Mouse (Mus musculus) limb, embryonic 14.5 days (tissue): ENCODE results near the gene Ccl27a. TPM values are rescaled to one million over a fixed set of nuclear protein-coding genes. Genes with fewer than 3 reads are reported as not detected.

Source experiments
- ATAC-seq: fragments of 200-750 bp; cut with Nextera tagmentation; 2 replicates; pipeline ENCODE4 v1.8.0; 2017; ENCODE audit warnings: low read depth, moderate number of reproducible peaks, moderate TSS enrichment; ENCODE audit not compliant: low FRiP score
- DNase-seq: peaks from one replicate; pipeline ENCODE4 v3.0.0-alpha.2; 2015; ENCODE audit warnings: low spot score
- H3K27ac ChIP-seq: fragments of 300-500 bp; sonication (generic); replicated peaks from 2 replicates; pipeline ENCODE4 v1.5.1; 2014; ENCODE audit warnings: low read depth, mild to moderate bottlenecking, low read length, moderate library complexity, mixed read lengths
- H3K27me3 ChIP-seq: fragments of 300-500 bp; sonication (generic); 2 replicates; pipeline ENCODE4 v1.6.1; 2014; ENCODE audit warnings: low read length, mixed read lengths; ENCODE audit not compliant: control insufficient read depth, insufficient read depth
- H3K36me3 ChIP-seq: fragments of 300-500 bp; sonication (generic); 2 replicates; pipeline ENCODE4 v1.6.1; 2014; ENCODE audit warnings: mild to moderate bottlenecking, low read length, moderate library complexity, mixed read lengths; ENCODE audit not compliant: control insufficient read depth, insufficient read depth
- H3K4me1 ChIP-seq: fragments of 300-500 bp; sonication (generic); 2 replicates; pipeline ENCODE4 v1.6.1; 2014; ENCODE audit warnings: antibody characterized with exemption, low read length, mixed read lengths; ENCODE audit not compliant: control insufficient read depth, insufficient read depth
- H3K4me2 ChIP-seq: fragments of 300-500 bp; sonication (generic); replicated peaks from 2 replicates; pipeline ENCODE4 v1.6.1; 2014; ENCODE audit warnings: low read depth, mild to moderate bottlenecking, low read length, moderate library complexity; ENCODE audit not compliant: severe bottlenecking
- H3K4me3 ChIP-seq: fragments of 300-500 bp; sonication (generic); replicated peaks from 2 replicates; pipeline ENCODE4 v1.5.1; 2014; ENCODE audit warnings: low read length
- H3K9ac ChIP-seq: fragments of 300-500 bp; sonication (generic); 2 replicates; pipeline ENCODE4 v1.6.1; 2014; ENCODE audit warnings: mild to moderate bottlenecking, low read depth, low read length, moderate library complexity; ENCODE audit not compliant: severe bottlenecking
- H3K9me3 ChIP-seq: fragments of 300-500 bp; sonication (generic); 2 replicates; pipeline ENCODE4 v1.6.1; 2016; ENCODE audit warnings: low read length; ENCODE audit not compliant: control insufficient read depth
- POLR2A ChIP-seq: fragments of 200-500 bp; IDR thresholded peaks from 2 replicates; pipeline ENCODE4 v1.8.0; 2012; ENCODE audit warnings: inconsistent platforms, mild to moderate bottlenecking, moderate library complexity, borderline replicate concordance; ENCODE audit not compliant: insufficient read depth, insufficient read length; ENCODE audit errors: extremely low read depth
- WGBS: fragments of 180-500 bp; shearing (Covaris S2); extraction: QIAGEN DNeasy Blood & Tissue Kit; methylation state at CpG from one replicate; pipeline ENCODE4 v1.1.7; 2014; 5-methylcytosine and 5-hydroxymethylcytosine counted together
- polyA plus RNA-seq, 2 experiments: library from polyadenylated mRNA; depleted of rRNA in 1 of 2; stranded (reverse) in 1 of 2; unstranded in 1 of 2; fragments of >200 nt; fragmentation: Nextera tagmentation in 1 of 2; extraction: Ambion mirVana in 1 of 2; gene quantifications; 2 replicates each; pipeline versions ENCODE4 v1.2.1 to v1.2.3; 2012 to 2014

The Ccl27a gene
- polyA plus RNA-seq, 2 experiments, result 44.9 to 96.6 TPM

DNA sequence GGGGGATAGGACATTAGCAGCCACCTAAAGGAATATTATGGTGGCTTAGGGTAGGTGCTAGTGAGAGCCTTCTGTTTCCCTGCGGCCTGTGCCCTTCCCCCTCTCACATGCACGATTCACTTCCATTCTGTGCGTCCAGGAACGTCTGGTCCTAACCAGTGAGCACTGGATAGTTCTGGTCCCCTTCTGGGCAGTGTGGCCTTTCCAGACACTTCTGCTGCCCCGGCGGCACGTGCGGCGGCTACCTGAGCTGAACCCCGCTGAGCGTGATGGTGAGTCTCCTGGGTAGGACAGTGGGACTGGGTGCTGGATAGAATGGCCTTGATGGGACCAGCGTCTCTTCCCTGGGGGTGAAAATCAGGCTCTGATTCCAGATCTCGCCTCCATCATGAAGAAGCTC is 16.7 kb downstream of the Ccl27a start:
- no peak for TF ChIP-seq POLR2A
- DNase-seq (no peak), ATAC-seq (no peak)

DNA sequence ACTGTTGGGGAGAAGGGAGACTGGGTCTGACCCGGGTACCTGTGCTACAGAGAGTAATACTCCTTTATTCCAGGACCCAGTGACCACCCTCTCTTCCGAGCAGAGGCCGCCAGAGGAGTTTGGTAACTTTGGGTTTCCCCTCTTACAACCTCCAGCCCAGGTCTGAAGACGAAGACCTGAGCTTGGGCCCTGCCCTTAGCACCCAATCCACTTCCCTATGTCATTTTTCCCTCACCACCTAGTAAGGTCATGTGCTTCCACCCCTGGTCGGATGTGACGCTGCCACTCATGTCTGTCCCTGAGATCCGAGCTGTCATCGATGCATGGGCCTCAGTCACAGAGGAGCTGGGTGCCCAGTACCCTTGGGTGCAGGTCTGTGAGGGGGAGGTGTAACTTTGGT is 17.6 kb downstream of the Ccl27a start:
- peak overlapping the region; percentile 72 for H3K4me3 ChIP-seq
- peak overlapping the region; percentile 76; the same call in 1 of the 2 replicates for H3K27ac ChIP-seq
- H3K36me3 ChIP-seq, result peaks cover 16% of the 10 kb centered on the region; the same call in 1 of the 2 replicates
- peak overlapping the region; percentile 79 for H3K9ac ChIP-seq
- 79% methylated on average over 8 of the region's 8 CpGs for WGBS
- TF ChIP-seq POLR2A, result no peak
- no peaks in the 10 kb centered on the region for H3K9me3 ChIP-seq
- H3K27me3 ChIP-seq, result no peaks in the 10 kb centered on the region
- H3K4me1 ChIP-seq, result peaks cover 23% of the 10 kb centered on the region
- no peak for ATAC-seq
- DNase-seq, result no peak
- peak overlapping the region; percentile 81 for H3K4me2 ChIP-seq

More for the DNA sequence above, 16.7 kb downstream of the Ccl27a start:
- H3K27ac ChIP-seq, result no peak overlapping the region
- peaks cover 16% of the 10 kb centered on the region; the same call in 1 of the 2 replicates for H3K36me3 ChIP-seq
- no peak overlapping the region for H3K4me3 ChIP-seq
- H3K27me3 ChIP-seq, result no peaks in the 10 kb centered on the region
- H3K9ac ChIP-seq, result no peak overlapping the region
- H3K9me3 ChIP-seq, result no peaks in the 10 kb centered on the region
- 92% methylated on average over 13 of the region's 13 CpGs for WGBS
- H3K4me2 ChIP-seq, result no peak overlapping the region
- peaks cover 30% of the 10 kb centered on the region for H3K4me1 ChIP-seq

DNA sequence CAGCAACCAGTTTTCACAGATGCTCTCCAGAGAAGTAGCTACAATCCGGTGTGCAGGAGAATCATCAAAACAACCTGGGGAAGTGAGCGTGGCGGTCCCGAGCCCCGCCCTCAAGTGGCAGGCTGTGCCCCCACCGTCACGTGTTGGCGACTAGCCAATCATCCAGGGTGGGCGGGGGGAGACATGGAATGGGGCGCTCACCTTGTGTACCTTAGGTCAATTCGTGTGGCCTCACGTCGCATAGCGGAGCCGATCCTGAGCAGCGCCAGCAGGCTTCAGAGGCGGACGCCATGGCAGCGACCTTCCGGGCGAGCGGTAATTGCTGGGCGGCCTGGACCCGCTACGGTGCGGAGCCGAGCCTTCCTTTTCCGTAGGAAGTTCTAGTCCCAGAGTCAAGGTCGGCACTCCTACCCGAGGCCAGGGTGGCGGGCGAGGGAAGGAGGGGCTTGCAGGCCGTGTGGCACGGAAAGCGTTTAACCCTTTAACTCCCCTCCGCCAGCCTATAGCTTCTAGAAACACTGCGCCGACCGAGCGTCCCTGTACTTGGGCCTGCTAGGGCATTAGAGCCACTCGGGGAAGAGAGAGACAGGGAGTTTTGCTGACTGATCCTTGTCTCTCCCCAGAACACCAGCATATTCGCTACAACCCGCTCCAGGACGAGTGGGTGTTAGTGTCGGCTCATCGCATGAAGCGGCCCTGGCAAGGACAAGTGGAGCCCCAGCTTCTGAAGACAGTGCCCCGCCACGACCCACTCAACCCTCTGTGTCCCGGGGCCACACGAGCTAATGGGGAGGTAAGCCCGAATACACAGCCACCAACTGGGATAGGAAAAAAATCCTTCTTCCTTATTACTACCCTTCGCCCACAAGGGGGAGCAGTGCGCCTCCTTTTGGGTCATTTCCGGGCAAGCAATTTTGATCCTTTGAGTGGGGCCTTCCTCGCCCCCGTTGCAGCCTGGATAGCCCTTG is 18.4 kb downstream of the Ccl27a start, which contains the start of gene Sigmar1:
Gene Sigmar1, minus strand, starts transcription at position 820 of the 968 bp plus-strand sequence.
- peak within 1 kb of the TSS; percentile 76 for H3K27ac ChIP-seq
- 0 out of 2 replicates have a peak, but pooled peaks have one; percentile 9 for TF ChIP-seq POLR2A
- H3K9me3 ChIP-seq, result no peaks in the 10 kb centered on the region
- H3K9ac ChIP-seq, result peak within 1 kb of the TSS; percentile 79
- peaks cover 16% of the 10 kb centered on the region; the same call in 1 of the 2 replicates for H3K36me3 ChIP-seq
- DNase-seq (peak; percentile 86), ATAC-seq (peak; percentile 54)
- H3K4me2 ChIP-seq, result peak within 1 kb of the TSS; percentile 81
- H3K4me1 ChIP-seq, result peaks cover 17% of the 10 kb centered on the region
- WGBS, result 1% methylated on average over 57 of the region's 57 CpGs
- peak within 1 kb of the TSS; percentile 72 for H3K4me3 ChIP-seq
- no peaks in the 10 kb centered on the region for H3K27me3 ChIP-seq

DNA sequence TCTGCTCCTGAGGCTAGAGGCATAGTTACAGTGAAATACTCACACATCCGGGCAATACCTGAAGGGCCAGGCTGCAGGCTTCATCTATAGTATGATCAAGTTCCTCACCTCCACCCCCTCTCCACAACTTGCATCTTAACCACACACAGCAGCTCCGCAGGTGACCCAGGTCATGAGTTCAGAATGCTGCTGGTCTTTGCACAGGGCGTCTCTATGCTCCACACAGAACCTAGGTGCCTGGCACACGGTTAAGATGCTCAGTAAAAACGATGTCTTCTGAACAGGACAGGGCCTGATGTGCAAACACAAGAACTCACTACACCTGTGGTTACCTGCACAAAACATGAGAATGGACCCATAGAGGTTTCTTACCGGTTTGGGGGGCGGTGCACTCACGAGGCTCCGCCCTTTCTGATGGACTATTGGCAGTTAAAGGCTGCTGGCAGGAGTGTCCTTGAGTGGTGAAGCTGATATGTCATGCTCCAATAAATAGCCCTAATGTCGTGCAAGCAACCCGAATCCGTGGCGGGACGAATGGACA is 19.2 kb downstream of the Ccl27a start, which contains the start of gene Galt:
Gene Galt, plus strand, starts transcription at position 432 of the 541 bp plus-strand sequence.
- Histone ChIP-seq H3K9me3 (no peaks in the 10 kb centered on the region), H3K4me1 (peaks cover 14% of the 10 kb centered on the region), H3K4me3 (peak within 1 kb of the TSS; percentile 72), H3K9ac (peak within 1 kb of the TSS; percentile 79), H3K36me3 (peaks cover 16% of the 10 kb centered on the region; the same call in 1 of the 2 replicates), H3K27ac (peak within 1 kb of the TSS; percentile 76), H3K27me3 (no peaks in the 10 kb centered on the region), H3K4me2 (peak within 1 kb of the TSS; percentile 81)
- no peak for TF ChIP-seq POLR2A
- DNase-seq, result no peak
- ATAC-seq, result 0 out of 2 replicates have a peak, but pooled peaks have one; percentile 9
- 11% methylated on average over 14 of the region's 14 CpGs for WGBS

DNA sequence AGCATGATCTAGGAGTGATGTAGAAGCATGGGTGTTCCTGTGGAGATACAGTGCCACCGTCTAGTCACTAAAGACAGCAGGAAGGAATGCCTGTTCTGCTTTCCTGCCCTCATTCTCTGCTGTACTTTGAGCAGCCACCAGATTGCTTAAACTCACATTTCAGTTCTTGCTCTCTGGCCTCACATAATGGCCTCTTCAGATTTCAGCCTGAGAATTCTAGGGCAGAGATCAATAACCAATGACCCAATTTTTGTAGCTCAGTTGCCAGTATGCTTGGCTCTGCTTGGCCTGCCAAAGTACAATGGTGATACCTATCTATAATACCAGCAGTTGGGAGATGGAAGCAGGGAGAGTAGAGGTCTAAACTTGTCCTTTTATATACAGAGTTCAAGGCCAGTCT is 29.0 kb downstream of the Ccl27a start:
- H3K4me1 ChIP-seq, result 0 out of 2 replicates have a peak, but pooled peaks cover 4% of the 10 kb centered on the region
- WGBS, result 93% methylated on average over 1 of the region's 1 CpGs

More for the DNA sequence above, 29.0 kb downstream of the Ccl27a start:
- Histone ChIP-seq H3K36me3 (no peaks in the 10 kb centered on the region), H3K4me3 (no peak overlapping the region), H3K27me3 (no peaks in the 10 kb centered on the region), H3K9ac (no peak overlapping the region), H3K4me2 (no peak overlapping the region), H3K9me3 (peaks cover 11% of the 10 kb centered on the region; the same call in 1 of the 2 replicates), H3K27ac (no peak overlapping the region)
- TF ChIP-seq POLR2A, result no peak
- no peak for ATAC-seq
- DNase-seq, result no peak
